Mouse (Mus musculus): ENCODE data around the gene Vipr1. TPM values are rescaled to one million over a fixed set of nuclear protein-coding genes. Genes with fewer than 3 reads are reported as not detected.
"Not testable (repeated sequence)": the region's sequence is repeated elsewhere in the genome, so short reads cannot be mapped to it uniquely, and the experiment has no call there.

Vipr1 gene
- total RNA-seq (2021), result 1 to 10 TPM; 2.8 to 5.2 TPM
- long read RNA-seq, experiment 1, partial matches to known transcripts, result 0 of 2 reads
- long read RNA-seq, experiment 1, other reads (novel, unspliced or antisense), result 2 of 2 reads
- long read RNA-seq, experiment 2, partial matches to known transcripts, result 0 of 1 reads
- long read RNA-seq, experiment 2, other reads (novel, unspliced or antisense), result 1 of 1 reads

DNA sequence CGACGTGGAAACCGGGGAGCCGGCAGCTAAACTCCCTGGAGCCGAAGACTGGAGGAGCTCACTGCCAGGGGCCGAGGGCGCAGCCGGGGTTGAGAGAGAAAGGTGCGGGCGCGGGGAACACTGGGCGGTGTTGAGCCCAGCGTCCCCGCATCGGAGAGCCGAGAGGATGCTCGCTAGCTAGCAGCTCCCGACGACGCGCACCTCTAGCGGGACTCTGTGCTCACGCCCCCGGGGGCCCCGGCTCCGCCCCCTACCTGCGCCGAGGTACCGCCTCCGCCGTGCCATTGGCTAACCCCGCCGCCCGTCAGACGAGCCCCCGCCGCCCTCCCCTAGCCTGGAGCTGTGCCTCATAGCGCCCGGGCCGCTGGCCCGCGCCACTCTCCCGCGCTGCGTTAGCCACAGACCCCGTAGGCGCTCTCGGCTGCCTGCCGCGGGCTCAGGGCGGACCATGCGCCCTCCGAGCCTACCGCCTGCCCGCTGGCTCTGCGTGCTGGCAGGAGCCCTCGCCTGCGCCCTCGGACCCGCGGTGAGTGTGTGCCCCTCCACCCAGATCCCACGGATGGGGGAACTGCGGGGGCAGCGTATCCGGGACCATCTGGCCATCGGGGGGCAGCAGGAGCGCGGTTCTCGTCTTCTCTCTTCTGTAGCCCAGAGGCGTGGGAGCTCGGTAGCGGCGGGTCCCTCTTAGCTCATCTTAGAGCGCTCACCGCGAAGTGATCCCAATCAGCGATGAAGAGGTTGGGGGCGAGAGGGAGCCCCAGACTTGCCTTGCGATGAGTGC lies at the start of gene Vipr1:
Gene Vipr1 (plus strand): TSS at position 316 of the 781 bp plus-strand sequence.
- peak; percentile 60 for DNase-seq

GRCm38 (mm10) chr9:121592948-121593550 lies 49.5 kb upstream of the Vipr1 start:
- DNase-seq, result no peak

- not testable (repeated sequence) for DNase-seq
These were observed 48.7 kb upstream of the Vipr1 start for GRCm38 (mm10) chr9:121593768-121594167.

DNA sequence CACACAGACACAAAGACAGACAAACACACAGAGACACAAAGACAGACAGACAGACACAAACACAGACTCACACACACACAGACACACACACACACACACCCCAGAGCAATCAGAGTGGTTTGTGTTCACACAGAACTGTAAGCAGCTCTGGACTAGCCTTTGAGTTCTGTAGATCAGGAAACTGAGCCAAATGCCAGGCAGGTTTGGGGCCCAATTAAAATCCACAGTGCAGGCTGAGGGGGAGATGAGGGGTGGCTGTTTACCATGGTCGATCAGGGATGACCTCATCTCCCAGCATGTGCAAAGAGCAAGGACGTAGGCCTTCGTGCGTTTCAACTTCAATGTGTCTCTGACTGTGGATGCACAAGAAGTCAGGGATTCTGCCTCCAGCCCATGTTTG lies 47.7 kb upstream of the Vipr1 start:
- DNase-seq, result no peak

GRCm38 (mm10) chr9:121598106-121598505 lies 44.4 kb upstream of the Vipr1 start:
- DNase-seq, result no peak

DNA sequence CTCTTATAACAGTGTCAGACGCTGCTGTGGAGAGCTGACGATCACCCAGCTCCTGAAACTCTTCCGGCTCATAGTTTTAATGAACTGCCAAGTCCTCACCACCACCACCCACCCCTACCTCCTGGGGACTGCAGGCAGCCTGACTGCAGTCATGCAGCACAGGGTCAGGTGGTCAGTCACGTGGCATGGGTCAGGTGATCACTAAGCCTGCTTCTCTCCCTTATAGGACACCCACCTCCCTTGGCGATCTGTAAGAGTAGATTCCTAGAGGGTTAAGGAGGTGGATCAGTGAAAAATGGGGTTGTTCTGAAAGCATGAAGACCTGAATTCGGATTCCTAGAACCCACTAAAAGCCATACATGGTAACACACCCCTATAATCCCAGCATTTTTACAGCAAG lies 43.0 kb upstream of the Vipr1 start:
- no peak for DNase-seq

- no peak for DNase-seq
These were observed 42.2 kb upstream of the Vipr1 start for GRCm38 (mm10) chr9:121600201-121600860.

- DNase-seq, result no peak
These were observed 41.6 kb upstream of the Vipr1 start for GRCm38 (mm10) chr9:121600861-121601427.

- peak; percentile 27 for DNase-seq
These were observed 40.1 kb upstream of the Vipr1 start for GRCm38 (mm10) chr9:121602381-121602780.

- DNase-seq, result peak; percentile 81
These were observed 36.9 kb upstream of the Vipr1 start for GRCm38 (mm10) chr9:121605414-121606278.

GRCm38 (mm10) chr9:121606498-121607096 lies 35.9 kb upstream of the Vipr1 start:
- DNase-seq, result no peak

DNA sequence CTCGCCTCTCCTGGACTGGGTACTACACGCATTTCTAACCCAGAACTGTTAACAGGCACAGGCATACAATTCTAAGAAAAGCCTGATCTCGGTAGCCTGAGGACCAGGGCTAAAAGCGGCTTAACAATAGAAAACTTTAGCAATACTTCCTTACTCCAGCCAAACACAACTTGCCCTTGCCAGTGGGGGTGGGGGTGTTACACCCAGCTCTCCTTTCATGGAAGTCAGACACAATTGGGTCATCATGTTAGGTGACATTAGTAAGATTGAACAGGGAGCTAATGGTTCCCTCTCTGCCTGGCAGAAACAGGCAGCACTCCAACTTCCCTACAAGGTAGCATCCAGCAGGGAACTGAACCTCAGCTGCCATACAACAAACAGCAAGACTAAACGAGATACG lies 33.1 kb upstream of the Vipr1 start:
- no peak for DNase-seq

DNA sequence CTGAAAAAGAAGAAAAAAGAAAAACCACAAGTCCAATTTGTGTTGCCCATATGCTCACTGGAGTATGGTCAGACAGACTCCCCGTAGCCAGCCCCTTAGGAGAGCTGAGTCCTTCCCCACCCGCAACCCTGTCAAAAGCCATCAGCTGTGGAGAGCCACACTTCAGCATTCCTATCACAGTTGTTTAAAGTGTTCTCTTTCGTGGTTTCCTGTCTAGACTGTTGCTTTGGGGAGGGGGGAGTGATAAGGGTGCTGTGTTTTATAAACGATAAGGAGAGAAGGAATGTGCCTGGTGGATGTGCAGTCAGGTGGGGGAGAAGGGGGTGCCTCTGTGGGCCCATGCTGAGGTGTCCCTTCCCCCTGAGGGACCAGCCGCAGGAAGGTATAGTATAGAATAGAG lies 29.3 kb upstream of the Vipr1 start:
- no peak for DNase-seq

- no peak for DNase-seq
These were observed 28.2 kb upstream of the Vipr1 start for GRCm38 (mm10) chr9:121614241-121614757.

DNA sequence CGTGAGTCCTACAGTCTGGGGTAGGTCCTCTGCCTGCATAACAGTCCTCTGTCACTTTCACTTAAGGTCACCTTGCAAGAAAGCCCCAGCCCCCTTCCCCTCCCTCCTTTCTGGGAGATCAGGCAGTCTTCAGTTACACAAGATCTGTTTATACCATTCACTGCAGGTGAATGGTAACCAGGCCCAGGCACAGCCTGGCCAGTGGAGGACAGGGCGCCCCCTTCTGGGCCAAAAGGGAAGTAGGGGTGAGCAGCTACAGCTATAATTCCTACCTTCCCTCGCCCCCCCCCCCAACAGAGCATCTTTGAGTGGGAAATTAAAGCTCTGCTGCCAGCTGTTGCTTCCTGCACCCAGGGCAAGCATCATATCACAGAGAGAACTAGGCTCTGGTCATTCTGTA lies 26.0 kb upstream of the Vipr1 start:
- DNase-seq, result peak; percentile 32

GRCm38 (mm10) chr9:121619441-121619840 lies 23.1 kb upstream of the Vipr1 start:
- DNase-seq, result no peak

- DNase-seq, result no peak
These were observed 19.3 kb upstream of the Vipr1 start for GRCm38 (mm10) chr9:121623235-121623634.

GRCm38 (mm10) chr9:121624920-121625319 lies 17.6 kb upstream of the Vipr1 start:
- no peak for DNase-seq

- DNase-seq, result no peak
These were observed 11.9 kb upstream of the Vipr1 start for GRCm38 (mm10) chr9:121630627-121631026.

GRCm38 (mm10) chr9:121631946-121632345 lies 10.6 kb upstream of the Vipr1 start:
- DNase-seq, result no peak

DNA sequence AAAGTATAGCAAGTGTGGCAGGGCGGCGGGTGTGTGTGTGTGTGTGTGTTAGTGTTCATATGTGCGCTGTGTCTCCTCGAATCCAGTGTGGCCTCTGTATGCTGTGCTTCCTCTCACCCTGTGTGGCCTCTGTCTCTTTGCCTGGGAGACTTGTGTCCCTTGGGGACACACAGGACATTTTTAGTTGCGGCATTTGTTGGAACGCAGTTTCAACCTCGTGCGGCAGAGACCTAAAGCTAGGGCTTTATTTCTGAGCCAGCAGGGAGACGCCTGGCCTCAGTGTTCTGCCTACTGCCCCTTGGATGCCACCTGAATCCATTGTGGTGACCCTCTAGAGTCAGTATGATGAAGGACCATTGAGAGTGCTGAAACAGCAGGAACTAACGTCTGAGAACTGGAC lies 9.6 kb upstream of the Vipr1 start:
- no peak for DNase-seq

All from adrenal gland, postnatal 10 days (tissue).